Mouse (Mus musculus): Measurements from ENCODE around the gene Spopl. TPM values are rescaled to one million over a fixed set of nuclear protein-coding genes. Genes with fewer than 3 reads are reported as not detected.
"Not testable (repeated sequence)": the region's sequence is repeated elsewhere in the genome, so short reads cannot be mapped to it uniquely, and the experiment has no call there.

The Spopl gene
- 6.8 and 7.6 TPM in 2 replicates for polyA plus RNA-seq (2015; fragmentation: Nextera tagmentation; extraction: Ambion mirVana)

- no peaks in the 10 kb centered on the region for H3K9me3 ChIP-seq (ENCODE audit: control insufficient read depth, low read length)
- H3K4me2 ChIP-seq (ENCODE audit: low read depth, low read length): peak within 1 kb of the TSS; percentile 67
- H3K36me3 ChIP-seq (ENCODE audit: control insufficient read depth, insufficient read depth, low read length): no peaks in the 10 kb centered on the region
- H3K9ac ChIP-seq (ENCODE audit: low read depth, low read length): peak within 1 kb of the TSS; percentile 83
- peak within 1 kb of the TSS; percentile 85 for H3K27ac ChIP-seq (ENCODE audit: low read length)
- peaks cover 8% of the 10 kb centered on the region for H3K4me1 ChIP-seq (ENCODE audit: control insufficient read depth, insufficient read depth, low read length)
- peak; percentile 97 for ATAC-seq
- H3K4me3 ChIP-seq (ENCODE audit: low read length): peak within 1 kb of the TSS; percentile 67
- 2% methylated on average over 56 of the region's 58 CpGs for WGBS
- H3K27me3 ChIP-seq (replicated peaks; ENCODE audit: control insufficient read depth, insufficient read depth, low read length): no peaks in the 10 kb centered on the region
These were observed at the start of gene Spopl for GRCm38 (mm10) chr2:23571302-23572156. Spopl (minus strand) TSS chr2:23572106.

DNA sequence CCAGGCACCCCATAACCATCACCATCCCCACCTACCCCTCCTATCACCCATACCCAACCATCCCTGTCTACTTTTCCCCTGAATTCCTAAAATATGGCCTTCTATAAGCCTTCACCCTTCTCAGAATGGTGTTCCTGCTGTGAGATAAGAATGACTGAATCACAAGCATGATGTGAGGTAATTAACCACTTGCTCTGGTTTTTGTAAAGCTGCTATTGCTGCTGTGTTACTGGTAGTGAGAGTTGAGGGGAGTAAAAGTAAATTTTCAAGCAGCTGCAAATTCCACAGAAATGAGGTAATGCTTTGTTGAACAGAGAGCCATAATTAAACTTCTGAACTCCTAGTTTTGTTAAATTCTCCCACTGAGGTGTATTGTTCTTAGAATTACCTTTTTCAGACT is 48.2 kb upstream of the Spopl start:
- Histone ChIP-seq H3K27me3 (replicated peaks; ENCODE audit: control insufficient read depth, insufficient read depth, low read length) (no peaks in the 10 kb centered on the region), H3K9me3 (ENCODE audit: control insufficient read depth, low read length) (no peaks in the 10 kb centered on the region), H3K4me1 (ENCODE audit: control insufficient read depth, insufficient read depth, low read length) (no peaks in the 10 kb centered on the region), H3K9ac (ENCODE audit: low read depth, low read length) (no peak overlapping the region), H3K4me3 (ENCODE audit: low read length) (no peak overlapping the region), H3K27ac (ENCODE audit: low read length) (no peak overlapping the region), H3K4me2 (ENCODE audit: low read depth, low read length) (no peak overlapping the region), H3K36me3 (ENCODE audit: control insufficient read depth, insufficient read depth, low read length) (no peaks in the 10 kb centered on the region)
- no peak for ATAC-seq

DNA sequence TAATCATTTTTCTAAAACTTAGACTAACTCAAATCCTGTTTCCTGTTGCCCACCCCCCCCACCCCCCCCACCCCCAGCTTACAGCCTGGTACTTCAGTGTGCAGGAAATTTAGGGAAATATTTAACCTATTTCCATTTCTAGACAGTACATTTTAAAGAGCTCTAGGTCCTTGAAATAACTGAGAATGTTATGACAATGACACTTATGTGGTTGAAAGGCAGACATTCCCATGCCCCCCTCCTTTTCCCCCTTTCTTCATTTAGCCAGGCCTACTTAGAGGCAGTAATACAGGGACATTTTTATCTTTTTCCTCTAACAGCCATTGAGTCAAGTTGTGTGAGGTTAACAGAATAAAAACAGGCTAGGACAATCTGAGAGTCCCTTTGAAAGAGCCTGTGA is 46.1 kb upstream of the Spopl start:
- no peak overlapping the region for H3K4me3 ChIP-seq (ENCODE audit: low read length)
- no peaks in the 10 kb centered on the region for H3K36me3 ChIP-seq (ENCODE audit: control insufficient read depth, insufficient read depth, low read length)
- H3K4me2 ChIP-seq (ENCODE audit: low read depth, low read length): no peak overlapping the region
- no peak overlapping the region for H3K9ac ChIP-seq (ENCODE audit: low read depth, low read length)
- H3K27me3 ChIP-seq (replicated peaks; ENCODE audit: control insufficient read depth, insufficient read depth, low read length): no peaks in the 10 kb centered on the region
- ATAC-seq: no peak
- H3K4me1 ChIP-seq (ENCODE audit: control insufficient read depth, insufficient read depth, low read length): no peaks in the 10 kb centered on the region
- no peak overlapping the region for H3K27ac ChIP-seq (ENCODE audit: low read length)
- no peaks in the 10 kb centered on the region for H3K9me3 ChIP-seq (ENCODE audit: control insufficient read depth, low read length)

DNA sequence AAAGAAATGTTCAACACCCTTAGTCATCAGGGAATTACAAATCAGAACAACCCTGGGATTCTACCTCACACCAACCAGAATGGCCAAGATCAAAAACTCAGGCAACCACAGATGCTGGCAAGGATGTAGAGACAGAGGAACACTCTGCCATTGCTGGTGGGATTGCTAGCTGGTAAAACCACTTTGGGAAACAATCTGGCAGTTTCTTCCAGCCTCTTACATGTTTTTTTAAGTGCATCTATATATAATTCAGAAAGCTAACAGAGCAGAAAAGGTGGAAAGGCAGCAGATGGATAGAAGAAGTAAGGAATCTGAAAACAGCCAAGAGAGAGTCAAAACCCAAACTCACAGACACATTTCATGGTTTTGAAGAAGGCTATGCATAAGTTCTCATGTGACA is 33.5 kb upstream of the Spopl start:
- Histone ChIP-seq H3K4me3 (ENCODE audit: low read length) (no peak overlapping the region), H3K4me1 (ENCODE audit: control insufficient read depth, insufficient read depth, low read length) (no peaks in the 10 kb centered on the region), H3K27me3 (replicated peaks; ENCODE audit: control insufficient read depth, insufficient read depth, low read length) (no peaks in the 10 kb centered on the region), H3K27ac (ENCODE audit: low read length) (no peak overlapping the region), H3K36me3 (ENCODE audit: control insufficient read depth, insufficient read depth, low read length) (no peaks in the 10 kb centered on the region), H3K9ac (ENCODE audit: low read depth, low read length) (no peak overlapping the region), H3K4me2 (ENCODE audit: low read depth, low read length) (no peak overlapping the region), H3K9me3 (ENCODE audit: control insufficient read depth, low read length) (no peaks in the 10 kb centered on the region)
- no peak for ATAC-seq

- WGBS: 48% methylated on average over 2 of the region's 2 CpGs
- Histone ChIP-seq H3K4me1 (ENCODE audit: control insufficient read depth, insufficient read depth, low read length) (no peaks in the 10 kb centered on the region), H3K4me3 (ENCODE audit: low read length) (no peak overlapping the region), H3K9me3 (ENCODE audit: control insufficient read depth, low read length) (no peaks in the 10 kb centered on the region), H3K4me2 (ENCODE audit: low read depth, low read length) (no peak overlapping the region), H3K9ac (ENCODE audit: low read depth, low read length) (no peak overlapping the region), H3K27ac (ENCODE audit: low read length) (no peak overlapping the region), H3K36me3 (ENCODE audit: control insufficient read depth, insufficient read depth, low read length) (no peaks in the 10 kb centered on the region), H3K27me3 (replicated peaks; ENCODE audit: control insufficient read depth, insufficient read depth, low read length) (no peaks in the 10 kb centered on the region)
- ATAC-seq: no peak
These were observed 16.9 kb upstream of the Spopl start for GRCm38 (mm10) chr2:23588769-23589168.

DNA sequence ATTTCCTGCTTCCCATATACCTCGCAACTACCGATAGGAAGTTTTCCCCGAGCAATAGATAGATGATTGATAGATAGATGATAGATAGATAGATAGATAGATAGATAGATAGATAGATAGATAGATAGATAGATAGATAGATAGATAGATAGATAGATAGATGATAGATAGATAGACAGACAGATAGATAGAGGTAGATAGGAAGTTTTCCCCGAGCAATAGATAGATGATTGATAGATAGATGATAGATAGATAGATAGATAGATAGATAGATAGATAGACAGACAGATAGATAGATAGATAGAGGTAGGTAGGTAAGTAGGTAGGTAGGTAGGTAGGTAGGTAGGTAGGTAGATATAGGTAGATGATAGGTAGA is 239 bp upstream of the Spopl start:
- H3K9me3 ChIP-seq (ENCODE audit: control insufficient read depth, low read length); ATAC-seq; H3K27me3 ChIP-seq (replicated peaks; ENCODE audit: control insufficient read depth, insufficient read depth, low read length); H3K4me2 ChIP-seq (ENCODE audit: low read depth, low read length); H3K4me1 ChIP-seq (ENCODE audit: control insufficient read depth, insufficient read depth, low read length); H3K36me3 ChIP-seq (ENCODE audit: control insufficient read depth, insufficient read depth, low read length); H3K27ac ChIP-seq (ENCODE audit: low read length): not testable (repeated sequence)
- H3K9ac ChIP-seq (ENCODE audit: low read depth, low read length): peak overlapping the region; percentile 83; the same call in 1 of the 2 replicates
- WGBS: 16% methylated on average over 4 of the region's 4 CpGs
- peak overlapping the region; percentile 67 for H3K4me3 ChIP-seq (ENCODE audit: low read length)

DNA sequence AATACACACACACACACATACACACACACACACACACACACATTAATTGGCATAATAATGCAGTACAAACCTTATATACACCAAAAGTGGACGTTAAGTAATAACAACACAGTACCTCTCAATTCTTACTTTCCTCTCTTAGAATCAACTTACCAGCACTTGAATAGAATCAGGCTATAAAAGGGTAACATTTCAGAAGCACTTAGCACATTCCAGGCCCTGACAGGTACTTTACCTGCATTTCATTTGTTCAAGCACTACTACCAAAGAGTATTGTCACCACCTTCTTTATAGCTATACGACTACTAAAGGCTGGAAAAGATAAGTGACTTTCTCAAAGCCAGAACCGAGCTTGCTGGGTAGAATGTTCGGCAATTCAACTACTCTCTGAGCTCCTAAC is 1.3 kb downstream of the Spopl start:
- WGBS: 72% methylated on average over 4 of the region's 4 CpGs
- Histone ChIP-seq H3K27me3 (replicated peaks; ENCODE audit: control insufficient read depth, insufficient read depth, low read length) (no peaks in the 10 kb centered on the region), H3K4me2 (ENCODE audit: low read depth, low read length) (peak overlapping the region; percentile 67), H3K4me1 (ENCODE audit: control insufficient read depth, insufficient read depth, low read length) (peaks cover 8% of the 10 kb centered on the region), H3K9ac (ENCODE audit: low read depth, low read length) (0 out of 2 replicates have a peak overlapping the region, but pooled peaks have one; percentile 83), H3K36me3 (ENCODE audit: control insufficient read depth, insufficient read depth, low read length) (no peaks in the 10 kb centered on the region), H3K27ac (ENCODE audit: low read length) (no peak overlapping the region), H3K9me3 (ENCODE audit: control insufficient read depth, low read length) (no peaks in the 10 kb centered on the region), H3K4me3 (ENCODE audit: low read length) (peak overlapping the region; percentile 67)
- ATAC-seq: no peak

DNA sequence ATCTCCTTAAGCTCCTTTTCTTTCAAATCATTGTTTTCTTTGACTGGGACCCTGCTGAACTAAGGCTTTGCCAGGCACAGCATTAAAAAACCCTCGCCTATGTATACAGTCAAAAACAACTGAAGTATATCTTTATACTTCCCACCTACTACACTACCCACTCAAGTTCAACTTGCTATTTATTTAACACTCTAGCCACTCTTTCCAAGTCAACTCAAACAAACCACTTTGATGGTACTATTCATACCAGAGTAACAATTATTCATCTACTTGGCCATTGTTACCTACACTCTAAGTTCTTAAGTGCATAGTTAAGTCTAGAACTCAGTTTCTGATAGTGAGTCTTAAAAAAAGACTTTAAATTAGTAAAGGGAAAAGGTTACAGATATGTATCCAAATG is 3.1 kb downstream of the Spopl start:
- WGBS: 97% methylated on average over 1 of the region's 1 CpGs
- no peak for ATAC-seq
- no peak overlapping the region for H3K4me2 ChIP-seq (ENCODE audit: low read depth, low read length)

DNA sequence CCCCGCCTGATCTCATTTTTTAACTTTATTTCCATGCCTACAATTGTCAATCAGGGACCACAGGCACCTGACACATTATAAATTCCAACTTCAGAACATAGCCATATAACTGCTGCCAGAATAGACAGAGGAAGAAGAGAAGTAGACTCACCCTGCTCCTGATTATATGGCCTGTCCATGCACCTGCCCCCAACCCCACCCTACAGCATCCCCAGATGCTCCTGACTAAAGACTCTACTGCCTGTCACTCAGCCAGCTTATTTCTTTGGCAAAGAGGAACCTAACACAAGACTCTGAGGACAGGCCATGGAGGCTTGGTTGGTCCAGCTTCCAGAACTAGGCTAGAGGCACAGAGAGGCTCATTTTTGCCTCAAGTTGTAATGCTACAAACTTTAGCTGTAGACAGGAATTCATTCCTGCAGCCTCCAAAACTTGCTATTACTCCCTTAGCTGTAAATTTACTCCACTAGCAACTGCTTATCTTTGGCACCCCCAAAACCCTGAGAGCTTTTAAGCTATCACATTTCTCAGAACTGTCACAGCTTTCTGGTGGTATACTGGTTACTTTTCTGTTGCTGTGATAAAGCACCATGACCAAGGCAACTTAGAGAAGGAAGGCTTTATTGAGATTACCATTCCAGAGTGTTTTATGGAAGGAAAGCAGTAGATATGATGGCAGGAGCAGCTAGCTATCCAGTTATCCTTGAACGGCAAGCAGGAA is 6.7 kb downstream of the Spopl start:
- H3K4me2 ChIP-seq (ENCODE audit: low read depth, low read length): no peak overlapping the region
- 0 out of 2 replicates have a peak, but pooled peaks cover 2% of the 10 kb centered on the region for H3K4me1 ChIP-seq (ENCODE audit: control insufficient read depth, insufficient read depth, low read length)
- H3K36me3 ChIP-seq (ENCODE audit: control insufficient read depth, insufficient read depth, low read length): 0 out of 2 replicates have a peak, but pooled peaks cover 2% of the 10 kb centered on the region
- ATAC-seq: no peak
- no peaks in the 10 kb centered on the region for H3K9me3 ChIP-seq (ENCODE audit: control insufficient read depth, low read length)
- H3K9ac ChIP-seq (ENCODE audit: low read depth, low read length): no peak overlapping the region
- H3K27me3 ChIP-seq (replicated peaks; ENCODE audit: control insufficient read depth, insufficient read depth, low read length): no peaks in the 10 kb centered on the region
- H3K27ac ChIP-seq (ENCODE audit: low read length): no peak overlapping the region
- 87% methylated on average over 2 of the region's 2 CpGs for WGBS
- no peak overlapping the region for H3K4me3 ChIP-seq (ENCODE audit: low read length)

More for the DNA sequence above, 3.1 kb downstream of the Spopl start:
- no peak overlapping the region for H3K27ac ChIP-seq (ENCODE audit: low read length)
- H3K4me1 ChIP-seq (ENCODE audit: control insufficient read depth, insufficient read depth, low read length): peaks cover 8% of the 10 kb centered on the region
- no peaks in the 10 kb centered on the region for H3K27me3 ChIP-seq (replicated peaks; ENCODE audit: control insufficient read depth, insufficient read depth, low read length)
- H3K36me3 ChIP-seq (ENCODE audit: control insufficient read depth, insufficient read depth, low read length): no peaks in the 10 kb centered on the region
- H3K9me3 ChIP-seq (ENCODE audit: control insufficient read depth, low read length): no peaks in the 10 kb centered on the region
- H3K4me3 ChIP-seq (ENCODE audit: low read length): no peak overlapping the region
- H3K9ac ChIP-seq (ENCODE audit: low read depth, low read length): no peak overlapping the region
